Mouse (Mus musculus): ENCODE results near the gene Pde4d. TPM values are rescaled to one million over a fixed set of nuclear protein-coding genes. Genes with fewer than 3 reads are reported as not detected.

The Pde4d gene
- total RNA-seq, 2 experiments from 2014 or later, result 72.4 to 79.0 TPM

DNA sequence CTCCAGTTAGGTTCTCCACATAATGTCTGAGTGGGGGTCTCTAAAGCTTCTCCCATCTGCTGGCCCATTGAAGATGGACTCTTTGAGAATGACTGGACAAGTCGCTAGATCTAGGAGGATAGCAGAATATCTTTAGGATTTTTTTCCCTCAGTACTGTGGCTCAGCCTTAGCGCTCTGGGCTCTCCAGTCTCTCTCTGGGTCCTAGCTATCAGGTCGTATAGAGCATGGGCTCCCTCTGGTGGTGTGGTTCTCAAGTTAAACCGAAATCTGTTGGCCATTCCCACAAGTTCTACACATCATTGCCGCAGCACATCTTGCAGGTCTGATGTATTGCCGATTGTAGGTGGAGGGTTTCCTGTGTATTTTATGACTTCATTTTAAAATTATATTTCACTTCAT, 1098.0 kb downstream of the Pde4d start:
- peak; percentile 69 to 83 for DNase-seq (ENCODE audit: low spot score in 2 of 2)

DNA sequence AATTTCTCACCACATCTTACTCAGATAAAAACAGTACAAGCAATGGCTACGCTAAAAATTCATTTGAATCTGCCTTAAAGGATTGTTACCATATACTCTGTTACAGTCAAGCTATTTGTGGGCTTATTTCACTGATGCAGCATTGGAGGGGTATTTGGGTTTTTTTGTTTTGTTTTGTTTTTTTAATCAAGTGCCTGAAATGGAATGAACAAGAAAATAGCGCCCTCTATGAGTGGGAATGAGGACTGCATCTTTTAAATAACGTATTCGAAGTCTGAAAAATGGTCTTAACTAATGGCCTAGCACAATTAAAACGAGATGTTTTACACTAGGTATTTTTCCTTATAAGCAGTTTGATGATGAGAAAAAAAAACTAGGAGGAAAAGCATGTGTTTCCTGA, 1098.5 kb downstream of the Pde4d start:
- no peak for DNase-seq (ENCODE audit: low spot score in 2 of 2)

DNA sequence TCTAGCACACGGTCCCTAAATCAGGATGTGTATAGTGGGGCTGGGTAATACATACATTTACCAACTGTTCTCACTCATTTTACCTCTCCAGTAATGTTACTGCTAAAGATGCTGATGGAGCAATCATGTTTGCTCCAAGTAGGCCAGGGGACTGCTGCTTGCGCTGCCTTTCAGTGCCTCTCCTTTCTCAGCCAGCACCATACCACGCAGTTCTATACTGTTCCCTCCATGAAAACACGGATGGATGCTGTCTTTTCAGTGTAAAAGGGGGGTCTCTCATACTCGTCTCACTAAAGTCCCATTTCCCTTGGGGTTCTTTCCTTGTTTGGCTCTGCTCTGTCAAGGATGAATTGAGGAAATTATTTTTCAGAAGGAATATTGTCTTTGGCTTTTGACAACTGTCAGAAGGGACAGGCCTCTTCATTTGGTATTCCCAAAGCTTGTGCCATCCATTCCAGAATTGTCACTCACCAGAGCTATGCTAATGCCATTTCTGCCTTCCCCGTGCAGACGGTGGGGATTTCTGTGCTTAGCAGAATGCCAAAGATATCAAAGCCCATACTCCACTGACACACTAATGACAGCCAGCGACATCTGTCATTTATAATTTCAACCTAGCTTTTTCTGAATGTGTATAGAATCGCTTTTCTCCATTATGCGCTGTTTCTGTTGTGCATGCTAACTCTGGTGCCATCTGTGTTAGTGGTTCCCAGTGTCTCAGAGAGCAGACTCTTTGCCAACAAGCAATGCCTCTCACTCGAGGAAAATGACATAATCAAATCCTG, 1099.2 kb downstream of the Pde4d start:
- DNase-seq (ENCODE audit: low spot score in 2 of 2), result peak in 1 of 2 experiments; percentile 70

DNA sequence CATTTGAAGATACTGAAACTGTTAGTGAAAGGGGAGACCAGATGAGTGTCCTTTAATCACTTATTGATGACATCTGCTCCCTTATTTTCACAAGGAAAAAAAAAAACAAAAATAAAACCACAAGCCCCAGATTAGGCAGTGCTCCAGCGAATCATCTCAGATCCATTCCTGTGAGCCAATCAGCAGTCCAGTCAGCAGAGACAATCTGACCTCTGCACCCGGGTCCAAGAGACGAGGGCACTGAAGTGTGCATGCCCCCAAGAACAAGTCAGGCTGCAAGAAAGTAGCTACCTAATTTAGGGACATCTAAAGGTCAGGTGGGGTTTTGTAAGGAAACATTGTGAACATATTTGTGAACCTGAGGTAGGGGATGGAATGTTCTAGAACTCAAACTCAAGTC, 1102.1 kb downstream of the Pde4d start:
- DNase-seq (ENCODE audit: low spot score in 2 of 2), result no peak

DNA sequence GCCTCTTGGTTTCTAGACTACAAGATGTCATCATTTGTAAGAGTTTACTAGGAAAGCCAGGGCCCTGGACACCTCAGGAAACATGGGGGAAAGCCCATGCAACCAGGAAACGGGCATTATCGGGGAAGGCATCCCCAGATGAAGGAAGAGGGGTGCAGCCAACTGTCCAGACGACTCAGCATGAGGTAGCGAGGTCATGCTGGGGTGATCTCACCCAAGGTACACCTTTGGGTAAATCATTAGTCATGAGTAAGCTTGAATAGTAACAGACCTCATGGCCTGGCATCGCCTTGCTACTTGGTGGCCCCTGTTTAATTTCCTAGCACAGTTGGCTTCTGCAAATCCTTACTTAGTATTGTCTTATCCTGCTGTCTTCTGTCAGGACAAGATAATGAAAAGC, 1105.8 kb downstream of the Pde4d start:
- no peak for DNase-seq (ENCODE audit: low spot score in 2 of 2)

DNA sequence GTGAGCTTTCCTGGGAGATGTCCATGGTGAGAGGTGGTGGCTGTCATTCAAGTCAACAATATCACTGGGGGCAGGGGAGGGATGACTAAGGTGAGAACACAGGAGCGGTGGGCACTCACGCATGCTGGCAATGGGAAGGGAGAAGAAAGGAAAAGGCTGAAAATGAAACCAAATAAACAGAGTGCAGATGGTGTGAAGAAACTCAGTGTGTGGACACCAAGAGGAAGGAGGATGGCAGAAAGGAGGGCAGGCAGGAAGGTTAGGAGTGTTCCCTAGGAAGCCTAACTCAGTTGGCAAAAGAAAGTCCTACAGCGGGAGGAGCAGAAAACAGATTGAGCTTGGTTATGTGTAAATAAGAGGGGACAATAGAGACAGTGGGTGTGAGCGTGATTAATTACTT, 1107.1 kb downstream of the Pde4d start:
- DNase-seq (ENCODE audit: low spot score in 2 of 2), result no peak

DNA sequence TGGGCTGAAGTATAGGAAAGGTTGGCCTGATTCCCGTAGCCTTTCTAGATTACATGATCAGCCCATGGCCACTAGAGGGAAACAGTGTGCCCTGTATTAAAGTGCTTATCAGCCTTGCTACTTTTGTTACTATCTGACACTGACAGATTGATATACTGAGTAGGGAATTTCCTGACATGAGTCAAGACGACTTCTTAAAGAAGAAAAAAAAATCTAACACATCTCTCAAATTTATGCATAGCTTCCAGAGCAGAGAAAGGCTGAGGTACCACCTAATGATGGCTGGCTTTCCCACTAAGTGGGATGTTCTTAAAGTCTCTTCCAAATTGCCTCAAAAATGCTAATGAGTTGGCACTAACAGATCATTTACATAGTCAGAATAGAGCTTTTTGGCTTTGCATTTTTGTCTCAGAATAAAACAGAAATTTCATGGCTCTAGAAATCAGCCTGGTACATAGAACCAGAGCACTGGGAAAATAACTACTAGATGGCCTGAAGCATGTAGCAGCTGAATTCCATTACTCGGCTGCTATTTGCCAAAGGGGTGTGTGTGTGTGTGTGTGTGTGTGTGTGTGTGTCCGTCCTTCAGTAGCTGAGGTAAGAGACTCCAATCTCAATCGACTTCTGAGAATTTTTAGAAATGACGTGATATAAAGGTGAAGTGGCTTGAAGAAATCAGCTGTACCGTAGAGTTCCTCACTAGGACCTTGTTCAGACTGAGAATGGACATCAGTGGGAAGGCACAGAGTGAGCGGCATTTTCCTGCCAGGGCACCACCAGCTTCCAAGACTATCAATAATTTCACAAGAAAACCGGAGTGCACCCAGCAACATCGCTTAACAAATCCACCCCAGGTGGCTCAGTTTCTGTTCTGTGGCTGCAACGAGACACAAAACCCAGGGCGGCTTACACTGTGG, 1108.9 kb downstream of the Pde4d start:
- peak in 1 of 2 experiments; percentile 63 for DNase-seq (ENCODE audit: low spot score in 2 of 2)

DNA sequence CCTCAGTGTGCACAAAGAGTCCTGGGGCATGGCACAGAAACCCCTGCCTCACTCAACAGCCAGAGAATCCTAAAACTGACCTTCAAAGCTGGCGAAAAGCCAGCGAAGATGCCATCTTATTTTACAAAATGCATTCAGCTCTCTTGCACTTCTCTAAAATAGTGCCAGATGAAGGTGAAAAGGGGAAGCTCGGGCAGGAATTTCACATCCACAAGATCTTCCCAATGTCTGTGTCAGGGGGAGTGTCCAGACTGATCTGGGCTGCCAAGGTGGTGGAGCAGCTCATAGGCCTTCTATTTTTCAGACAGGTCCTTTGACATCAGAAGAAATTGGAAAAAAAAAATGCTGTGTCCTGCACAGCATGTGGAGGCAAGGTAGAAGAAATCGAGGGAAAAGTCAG, 1110.5 kb downstream of the Pde4d start:
- no peak for DNase-seq (ENCODE audit: low spot score in 2 of 2)

DNA sequence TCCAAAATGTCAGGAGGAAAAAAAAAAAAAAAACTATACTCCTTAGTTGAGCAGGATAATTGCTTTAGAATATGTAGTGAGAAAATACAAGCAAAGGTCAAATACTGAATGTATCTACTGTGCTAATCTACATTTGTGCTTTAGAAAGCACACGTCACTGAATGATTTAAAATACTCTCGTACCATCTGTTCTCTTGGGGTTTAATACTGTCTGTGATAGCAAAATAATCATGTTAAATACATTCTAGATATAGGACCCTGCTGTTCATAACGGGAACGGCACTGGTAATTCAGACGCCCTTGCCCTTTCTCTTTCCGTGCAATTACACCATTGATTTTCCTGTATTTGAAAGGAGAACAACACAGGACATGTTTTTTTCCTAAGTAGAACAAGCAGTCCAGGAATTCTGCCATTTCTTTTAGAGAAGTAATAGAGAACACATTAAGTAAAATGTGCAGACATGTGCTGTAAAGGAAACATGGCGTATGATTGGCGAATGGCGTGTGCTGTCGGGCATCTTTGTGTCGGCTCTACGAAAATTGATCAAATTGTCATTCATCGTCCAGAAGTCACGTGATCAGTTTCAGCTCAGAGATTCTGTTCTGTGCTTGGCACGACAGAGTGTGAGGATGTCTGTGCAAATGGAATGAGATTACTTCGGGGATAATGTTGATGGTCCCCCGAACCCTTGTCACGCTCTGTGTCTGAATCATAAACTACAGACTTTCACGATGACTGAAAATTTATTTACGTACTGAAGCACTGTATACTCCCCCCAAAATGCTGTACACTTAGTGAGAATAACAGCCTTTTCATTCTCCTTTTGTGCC, 1119.1 kb downstream of the Pde4d start:
- DNase-seq (ENCODE audit: low spot score in 2 of 2), result no peak

DNA sequence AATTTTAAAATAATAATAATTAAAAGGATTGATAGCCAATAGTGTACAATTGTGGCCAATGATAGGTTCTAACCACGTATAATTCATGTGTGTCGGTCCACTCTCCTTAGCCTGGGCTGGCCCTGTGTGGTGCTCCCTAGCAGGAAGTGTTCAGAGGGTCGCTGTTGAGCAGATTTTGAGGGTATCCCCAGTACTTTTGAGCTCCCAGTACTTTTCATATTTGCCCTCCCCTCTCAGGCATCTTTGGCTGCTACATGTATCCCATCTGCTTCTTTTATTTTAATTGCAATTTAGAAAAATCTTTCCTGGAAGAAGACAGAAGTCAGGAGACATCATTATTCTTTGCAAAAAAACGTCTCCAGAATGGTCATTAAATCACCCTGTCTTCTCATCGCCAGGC, 1119.7 kb downstream of the Pde4d start:
- DNase-seq (ENCODE audit: low spot score in 2 of 2), result no peak

DNA sequence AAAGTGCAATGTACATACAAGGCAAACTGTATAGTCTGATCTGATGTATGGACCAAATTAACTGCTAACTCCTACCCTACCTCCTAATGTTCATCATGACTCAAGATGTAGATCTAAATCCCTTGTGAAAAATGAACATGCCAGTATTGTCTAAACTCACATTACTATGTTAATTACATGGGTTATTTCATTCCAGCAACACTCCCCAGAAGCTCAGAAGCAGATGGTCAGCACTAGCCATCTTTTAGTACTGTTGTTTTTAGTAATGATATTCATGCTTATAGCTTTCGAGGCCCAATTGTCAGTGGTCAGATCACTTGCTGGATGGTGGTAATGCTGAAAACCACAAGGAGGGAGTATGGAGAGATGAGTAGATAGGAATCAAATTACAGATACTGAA, 1127.0 kb downstream of the Pde4d start:
- no peak for DNase-seq (ENCODE audit: low spot score in 2 of 2)

DNA sequence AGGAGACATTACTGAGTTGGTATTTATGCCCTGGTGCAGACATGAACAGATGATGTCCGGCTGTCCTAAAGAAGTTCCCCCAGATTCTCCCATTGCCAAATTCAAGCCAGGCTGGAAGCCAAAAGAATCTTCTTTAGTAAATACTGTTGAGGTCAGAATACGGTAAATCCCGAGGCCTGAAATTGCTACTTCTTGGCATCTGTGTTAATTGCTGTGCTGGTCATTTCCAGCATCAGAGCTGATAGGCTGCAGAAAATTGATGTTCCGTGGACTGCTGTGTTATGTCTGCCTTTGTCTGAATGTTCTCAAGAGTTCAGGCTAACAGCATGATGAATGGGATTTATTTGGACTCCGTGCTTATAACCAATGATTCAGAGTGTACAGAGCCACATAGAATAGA, 1127.7 kb downstream of the Pde4d start:
- no peak for DNase-seq (ENCODE audit: low spot score in 2 of 2)

DNA sequence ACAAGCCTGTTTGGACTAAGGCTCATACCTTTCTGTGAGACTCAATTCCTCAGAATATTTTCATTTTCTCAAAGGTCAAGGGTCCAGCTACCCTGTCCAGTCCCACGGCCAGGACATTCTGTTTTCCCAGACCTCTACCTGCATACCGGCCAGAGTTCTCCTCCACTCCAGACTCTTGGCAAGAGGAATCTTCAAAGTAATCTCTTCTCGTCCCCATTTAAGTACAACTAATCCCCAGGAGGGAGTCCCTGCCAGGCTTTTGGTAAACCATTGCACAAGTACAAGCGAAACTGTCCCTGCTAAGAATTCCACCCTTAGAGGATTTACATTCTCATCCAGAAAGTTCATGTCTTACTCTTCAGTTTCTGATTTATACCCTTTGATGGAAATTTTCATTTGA, 1128.2 kb downstream of the Pde4d start:
- no peak for DNase-seq (ENCODE audit: low spot score in 2 of 2)

DNA sequence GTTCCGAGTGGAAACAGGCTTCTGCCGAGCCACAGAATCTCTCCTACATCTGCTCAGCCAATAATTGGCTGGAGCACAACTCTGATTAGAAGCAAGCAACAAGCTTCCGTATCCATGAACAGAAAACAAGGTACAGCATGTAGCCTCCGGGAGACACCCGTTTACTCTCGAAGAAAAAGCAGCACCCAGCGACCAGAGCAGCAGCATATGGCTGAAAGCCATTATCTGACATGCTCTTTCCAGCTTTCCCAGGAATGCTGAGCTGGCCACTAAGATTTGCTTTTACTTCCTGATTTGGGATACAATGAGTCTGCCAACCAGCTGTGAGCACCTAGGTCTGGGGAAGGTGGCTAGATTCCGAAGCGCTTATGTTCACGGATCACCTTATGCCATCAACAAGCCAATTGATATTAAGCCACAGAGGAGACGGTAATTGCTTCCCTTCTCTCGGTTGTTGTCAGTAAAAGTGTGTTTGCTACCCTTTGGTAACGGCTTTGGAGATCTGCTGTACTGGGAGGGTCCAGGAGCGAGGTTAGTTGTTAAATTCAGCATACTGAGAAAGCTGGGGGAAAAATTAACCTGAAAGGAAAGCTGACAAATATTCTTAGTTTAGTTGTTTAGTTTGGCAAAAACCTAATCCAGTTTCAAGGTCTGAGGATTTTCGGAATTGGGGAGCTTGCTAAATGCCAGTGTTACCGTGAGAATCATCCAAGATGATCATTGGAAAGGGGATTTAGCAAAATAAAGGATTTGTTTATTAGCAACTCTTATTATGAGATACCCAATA, 1131.7 kb downstream of the Pde4d start:
- peak in 1 of 2 experiments; percentile 30 for DNase-seq (ENCODE audit: low spot score in 2 of 2)

DNA sequence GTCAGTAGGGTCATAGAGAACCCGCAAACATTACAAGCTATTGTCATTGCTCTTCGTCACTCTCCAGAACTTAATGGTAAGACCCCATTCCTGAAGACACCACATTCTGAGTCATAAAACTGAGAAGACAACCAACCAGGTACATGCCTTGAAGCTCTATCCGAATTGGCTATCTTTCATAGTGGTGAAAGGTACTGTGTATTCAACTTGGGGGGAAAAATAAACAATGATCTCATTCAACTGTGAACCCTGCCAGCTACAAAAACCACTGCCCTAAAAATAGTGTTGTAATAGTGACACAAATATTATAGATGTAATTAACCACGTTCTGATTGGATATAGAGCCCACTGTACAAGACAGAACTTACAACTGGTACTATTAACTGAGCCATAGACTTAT, 1140.3 kb downstream of the Pde4d start:
- no peak for DNase-seq (ENCODE audit: low spot score in 2 of 2)

DNA sequence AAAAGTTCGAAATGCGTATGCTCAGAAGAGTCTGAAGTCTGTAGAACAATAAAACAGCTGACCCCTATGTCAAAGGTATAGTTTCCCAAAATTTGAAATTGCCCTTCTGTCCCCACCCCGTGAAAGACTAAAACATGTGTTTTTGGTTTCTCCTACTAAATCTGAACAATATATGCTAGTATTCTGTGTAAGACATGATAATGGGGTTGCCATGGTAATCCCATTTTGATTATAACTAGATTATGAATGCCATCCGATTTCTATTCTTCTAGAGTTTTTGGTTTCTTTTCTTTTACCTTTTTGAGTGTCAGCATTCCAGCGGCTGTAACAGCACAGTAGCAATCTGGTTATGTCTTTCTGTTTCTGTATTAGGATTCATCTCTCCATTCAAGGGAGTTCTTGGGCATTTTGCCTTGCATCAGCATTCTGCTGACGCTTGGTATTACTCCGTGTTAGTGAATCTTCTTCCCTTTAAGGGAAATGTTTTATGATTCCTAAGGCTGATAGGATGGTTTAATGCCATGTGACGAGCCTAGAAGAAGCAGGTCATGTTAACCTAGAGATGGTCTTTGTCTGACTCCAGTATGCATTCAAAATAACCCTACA, 1142.5 kb downstream of the Pde4d start:
- DNase-seq (ENCODE audit: low spot score in 2 of 2), result no peak

DNA sequence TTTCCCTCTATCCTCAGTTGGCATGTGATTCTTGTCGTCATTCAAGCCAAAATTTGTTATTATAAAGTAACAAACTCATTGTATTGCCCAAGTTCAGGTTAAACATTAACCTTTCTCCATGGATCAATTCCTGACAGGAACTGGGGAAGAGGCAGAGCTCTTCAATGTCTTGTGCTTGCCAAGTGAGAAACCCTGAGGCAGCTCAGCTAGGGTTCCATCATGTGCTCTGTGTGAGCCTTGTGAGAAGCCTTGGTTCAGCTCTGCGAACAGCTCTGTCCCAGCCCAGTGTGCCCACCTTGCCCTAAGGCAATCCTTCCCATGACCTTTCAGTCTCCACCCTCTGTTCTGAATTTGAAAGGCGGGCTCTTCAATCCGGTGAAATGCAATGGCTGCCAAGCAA, 1150.0 kb downstream of the Pde4d start:
- no peak for DNase-seq (ENCODE audit: low spot score in 2 of 2)

DNA sequence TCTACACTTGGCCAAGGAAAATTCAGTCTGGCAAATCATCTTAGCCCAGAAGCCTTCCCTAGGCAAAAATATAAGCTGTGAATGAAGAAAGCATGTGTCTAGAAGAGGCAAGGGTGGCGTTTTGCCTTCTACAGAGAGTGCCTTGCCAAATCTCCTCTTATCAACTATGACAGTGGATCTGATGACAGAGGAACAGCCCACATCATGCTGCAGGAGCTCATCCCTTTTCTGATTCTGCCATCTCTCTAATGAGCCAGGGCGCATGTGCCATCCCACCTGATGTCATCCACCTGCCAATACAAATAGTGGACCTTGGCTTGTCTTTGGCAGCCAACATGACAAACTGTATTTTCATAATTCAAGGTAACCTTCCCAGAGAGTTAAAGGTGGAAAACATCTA, 1154.3 kb downstream of the Pde4d start:
- no peak for DNase-seq (ENCODE audit: low spot score in 2 of 2)

DNA sequence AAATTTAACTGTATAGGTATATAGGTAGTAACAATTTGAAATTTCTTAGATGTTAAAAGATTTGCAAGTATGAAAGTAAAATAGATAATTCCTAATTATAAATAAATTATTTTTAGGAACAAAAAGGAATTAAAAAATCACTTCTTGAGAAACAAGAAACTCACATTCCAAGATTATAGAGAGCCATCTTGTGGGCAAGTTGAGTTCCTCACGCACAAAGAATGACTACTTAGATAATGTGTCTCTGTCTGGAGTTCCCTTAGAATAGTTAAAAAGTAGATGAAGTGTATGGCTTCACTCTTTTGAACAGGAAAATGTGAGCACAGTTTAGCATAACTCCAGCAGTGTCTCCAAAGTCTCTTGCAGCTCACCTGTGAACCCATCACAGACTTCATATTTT, 1155.4 kb downstream of the Pde4d start:
- no peak for DNase-seq (ENCODE audit: low spot score in 2 of 2)

DNA sequence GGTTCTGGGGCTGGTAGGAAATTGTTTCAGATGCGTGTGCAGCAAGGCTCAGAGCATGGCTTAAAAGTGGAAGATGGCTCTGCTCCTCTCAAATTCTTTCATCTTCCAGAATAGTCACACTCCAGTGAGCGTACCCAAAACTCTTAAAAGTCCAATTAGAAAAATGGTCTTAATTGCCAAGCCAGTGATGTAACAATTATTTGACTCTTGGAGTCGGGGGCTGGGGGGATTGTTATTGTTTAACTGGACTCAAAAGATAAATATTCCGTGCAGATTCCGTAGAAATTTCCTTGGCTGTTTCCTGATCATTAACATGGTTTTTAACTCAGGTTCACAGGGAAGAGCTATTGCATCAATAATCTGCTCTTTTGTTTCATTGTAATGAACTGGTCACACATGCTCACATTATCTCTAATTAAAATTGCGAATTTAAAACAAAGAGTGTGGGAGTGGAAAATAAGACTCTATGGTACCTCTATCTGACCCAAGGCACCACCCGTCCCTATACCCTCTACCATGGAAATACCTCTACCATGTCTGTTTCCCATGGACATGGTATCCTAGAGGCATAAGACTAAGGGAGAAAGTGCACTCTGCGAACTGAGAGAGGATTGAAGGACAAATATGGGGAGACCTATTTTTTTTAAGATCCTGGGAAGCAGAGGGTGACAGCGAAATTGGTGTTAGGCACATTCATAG, 1159.5 kb downstream of the Pde4d start:
- DNase-seq (ENCODE audit: low spot score in 2 of 2), result no peak
